Mouse (Mus musculus): ENCODE measurements around the gene Khdc1a. TPM values are rescaled to one million over a fixed set of nuclear protein-coding genes. Genes with fewer than 3 reads are reported as not detected.

Khdc1a gene
- polyA plus RNA-seq, 1 experiment, result not detected

GRCm38 (mm10) chr1:21383256-21383655, 33.8 kb downstream of the Khdc1a start, which contains the start of gene Khdc1b:
Gene Khdc1b, plus strand, starts transcription at chr1:21383556.
- 83% methylated on average over 1 of the region's 1 CpGs for WGBS
- no peak for DNase-seq (ENCODE audit: low read depth, low spot score)

GRCm38 (mm10) chr1:21391138-21391671, 41.8 kb downstream of the Khdc1a start:
- DNase-seq (ENCODE audit: low read depth, low spot score), result no peak
- WGBS, result 64% methylated on average over 6 of the region's 6 CpGs

Other genes starting within 250 kb of the Khdc1a start
- gene Tmem14a, start 131.1 kb upstream of the Khdc1a start, polyA plus RNA-seq (2012; rRNA removed), result 3.6 and 4.2 TPM in 2 replicates
- 2.2 and 2.7 TPM in 2 replicates for gene Gsta3, start 109.1 kb upstream of the Khdc1a start, polyA plus RNA-seq (2012; rRNA removed)
- gene Khdc1c, start 18.7 kb downstream of the Khdc1a start, polyA plus RNA-seq (2012; rRNA removed), result not detected in 2 replicates
- not detected in 2 replicates for gene Khdc1b, start 33.9 kb downstream of the Khdc1a start, polyA plus RNA-seq (2012; rRNA removed)

Measured in large intestine, adult 2 months (tissue).